Mouse (Mus musculus) olfactory bulb, adult 2 months (tissue): ENCODE measurements around the gene Cfap20.

Experiments
- CTCF ChIP-seq: fragments of 200-500 bp; IDR thresholded peaks from 2 replicates; pipeline ENCODE4 v1.5.1; 2012; ENCODE audit warnings: low read depth, mild to moderate bottlenecking, low read length, moderate library complexity; ENCODE audit not compliant: insufficient read depth
- POLR2A ChIP-seq: fragments of 200-500 bp; IDR thresholded peaks from 2 replicates; pipeline ENCODE4 v1.6.1; 2012; ENCODE audit warnings: mild to moderate bottlenecking, low read depth, low read length, moderate library complexity; ENCODE audit not compliant: insufficient read depth

DNA sequence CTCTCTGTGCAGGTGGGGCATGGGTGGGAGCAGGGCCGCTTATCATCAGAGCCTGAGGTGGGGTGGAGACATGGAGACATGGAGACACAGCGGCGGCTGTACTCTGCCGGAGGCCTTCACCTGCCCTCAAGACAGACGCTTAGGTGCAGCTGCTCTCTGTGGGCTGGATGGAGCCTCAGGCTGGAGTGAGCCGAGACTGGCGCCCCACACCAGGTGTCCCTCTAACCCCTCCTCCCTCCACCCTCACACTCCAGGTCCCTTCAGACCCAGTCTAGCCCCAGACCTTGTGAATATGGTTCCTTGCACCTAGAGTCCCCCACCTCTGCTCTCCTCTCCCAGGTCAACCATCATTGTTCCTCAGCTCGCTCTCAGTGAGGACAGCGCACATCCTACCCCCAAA lies 35.5 kb downstream of the Cfap20 start:
- TF ChIP-seq CTCF (no peak), POLR2A (no peak)
